Mouse (Mus musculus) bone marrow, adult 2 months (tissue): Measurements from ENCODE around the gene Meis2. TPM values are rescaled to one million over a fixed set of nuclear protein-coding genes. Genes with fewer than 3 reads are reported as not detected.

Experiments used
- H3K27ac ChIP-seq: fragments of 200-500 bp; 2 replicates; pipeline ENCODE4 v1.5.1; 2012; ENCODE audit warnings: low read depth, mild to moderate bottlenecking, control low read depth, inconsistent platforms, low read length; ENCODE audit not compliant: control insufficient read depth, poor library complexity, insufficient read depth
- H3K4me1 ChIP-seq: fragments of 200-500 bp; 2 replicates; pipeline ENCODE4 v1.6.1; 2011; ENCODE audit warnings: low read length; ENCODE audit not compliant: control insufficient read depth, insufficient read depth
- H3K4me3 ChIP-seq: fragments of 200-500 bp; replicated peaks from 2 replicates; pipeline ENCODE3; 2011; ENCODE audit warnings: mild to moderate bottlenecking, low read depth, low read length, control low read depth; ENCODE audit not compliant: control insufficient read depth
- CTCF ChIP-seq: fragments of 200-500 bp; IDR thresholded peaks from 2 replicates; pipeline ENCODE4 v1.5.1; 2011; ENCODE audit warnings: low read length, control low read depth; ENCODE audit not compliant: control insufficient read depth, insufficient read depth
- POLR2A ChIP-seq: fragments of 200-500 bp; IDR thresholded peaks from 2 replicates; pipeline ENCODE4 v1.6.1; 2011; ENCODE audit warnings: low read depth, mild to moderate bottlenecking, control low read depth, low read length, borderline replicate concordance; ENCODE audit not compliant: control insufficient read depth
- WGBS: fragments of 180-500 bp; shearing (Covaris S2); methylation state at CpG from one replicate; pipeline ENCODE4 v1.1.7; 2018; 5-methylcytosine and 5-hydroxymethylcytosine counted together
- polyA plus RNA-seq: library from polyadenylated mRNA; stranded (reverse); fragments of >200 nt; gene quantifications from 2 replicates; pipeline ENCODE4 v1.2.4, GENCODE M21; 2011; ENCODE audit warnings: low replicate concordance; ENCODE audit not compliant: missing spikeins, insufficient read depth, insufficient read length

The Meis2 gene
- polyA plus RNA-seq, 1 experiment = 7.9 TPM

GRCm38 (mm10) chr2:115853221-115853620 is 212.4 kb downstream of the Meis2 start:
- Histone ChIP-seq H3K27ac (no peak overlapping the region), H3K4me3 (no peak overlapping the region), H3K4me1 (no peaks in the 10 kb centered on the region)
- WGBS = 29% methylated on average over 4 of the region's 4 CpGs
- TF ChIP-seq POLR2A = no peak
- no peak for TF ChIP-seq CTCF

GRCm38 (mm10) chr2:115852615-115853014 is 213.0 kb downstream of the Meis2 start:
- no peak for TF ChIP-seq CTCF
- TF ChIP-seq POLR2A = no peak
- H3K27ac ChIP-seq = no peak overlapping the region
- 7% methylated on average over 22 of the region's 22 CpGs for WGBS

GRCm38 (mm10) chr2:115852109-115852508 is 213.5 kb downstream of the Meis2 start:
- Histone ChIP-seq H3K27ac (no peak overlapping the region), H3K4me3 (no peak overlapping the region), H3K4me1 (no peaks in the 10 kb centered on the region)
- WGBS = 39% methylated on average over 11 of the region's 11 CpGs
- no peak for TF ChIP-seq POLR2A
- TF ChIP-seq CTCF = no peak

More at GRCm38 (mm10) chr2:115852615-115853014, 213.0 kb downstream of the Meis2 start:
- Histone ChIP-seq H3K4me1 (no peaks in the 10 kb centered on the region), H3K4me3 (no peak overlapping the region)

DNA sequence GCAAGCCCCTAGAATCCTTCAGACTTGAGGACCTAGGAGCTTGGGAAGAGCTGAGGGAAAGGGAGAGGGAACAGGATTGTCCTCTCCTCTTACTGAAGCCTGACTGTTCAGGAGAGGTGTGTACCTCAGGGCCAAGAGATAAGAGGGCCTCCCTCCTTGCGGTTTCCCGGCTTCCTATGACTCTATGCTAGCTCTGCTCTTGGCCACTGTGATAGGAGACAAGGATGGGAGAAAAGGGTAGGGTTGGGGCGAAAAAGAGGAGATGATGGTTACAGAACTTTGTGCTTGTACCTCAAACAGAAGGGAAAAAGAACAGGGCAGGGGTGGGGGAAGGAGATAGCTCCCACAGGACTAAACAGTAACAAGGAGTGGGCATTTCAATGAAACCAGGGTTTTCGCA is 214.7 kb downstream of the Meis2 start:
- Histone ChIP-seq H3K4me3 (no peak overlapping the region), H3K4me1 (no peaks in the 10 kb centered on the region), H3K27ac (no peak overlapping the region)
- WGBS = 77% methylated on average over 4 of the region's 4 CpGs
- TF ChIP-seq CTCF (no peak), POLR2A (no peak)

DNA sequence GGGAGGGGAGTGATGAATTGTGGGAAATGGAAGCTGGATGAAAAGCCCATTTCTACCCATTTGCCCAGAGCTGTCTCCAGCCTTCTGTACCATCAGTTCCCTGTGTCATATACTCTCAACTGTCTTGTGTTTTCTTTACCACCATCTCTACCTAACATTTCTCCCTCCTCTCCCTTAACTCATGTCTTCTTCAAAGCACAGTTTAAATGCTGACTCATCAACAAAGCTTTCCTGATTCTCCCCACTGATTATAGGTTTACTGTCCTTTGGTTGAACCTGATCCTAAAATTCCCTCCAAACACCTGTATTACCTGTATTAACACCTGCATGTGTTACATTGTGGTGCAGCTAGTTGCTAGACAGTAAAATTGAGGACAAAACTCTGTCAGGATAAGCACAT is 222.8 kb downstream of the Meis2 start:
- TF ChIP-seq POLR2A (no peak), CTCF (no peak)
- Histone ChIP-seq H3K4me1 (no peaks in the 10 kb centered on the region), H3K27ac (no peak overlapping the region), H3K4me3 (no peak overlapping the region)

DNA sequence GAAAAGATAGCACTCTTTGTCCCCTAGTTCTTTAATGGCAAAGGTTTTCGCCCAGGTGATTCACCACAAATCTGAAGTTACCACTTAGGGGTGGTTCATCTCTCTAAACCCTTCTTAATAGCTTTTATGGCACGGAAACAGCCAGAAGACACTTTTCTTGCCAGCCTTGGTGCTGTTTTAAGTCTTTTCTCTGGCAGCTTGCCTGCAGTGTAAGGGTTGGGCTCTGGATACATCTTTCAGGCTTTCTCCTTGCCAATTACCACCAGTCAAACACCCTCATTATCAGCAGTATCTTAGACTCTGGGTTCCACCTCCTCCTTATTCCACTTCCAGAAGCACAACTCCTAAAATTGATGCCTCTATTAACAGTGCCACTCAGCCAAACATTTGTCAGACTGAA is 229.6 kb downstream of the Meis2 start:
- Histone ChIP-seq H3K27ac (no peak overlapping the region), H3K4me1 (no peaks in the 10 kb centered on the region), H3K4me3 (no peak overlapping the region)
- TF ChIP-seq CTCF (no peak), POLR2A (no peak)
- 78% methylated on average over 2 of the region's 2 CpGs for WGBS

DNA sequence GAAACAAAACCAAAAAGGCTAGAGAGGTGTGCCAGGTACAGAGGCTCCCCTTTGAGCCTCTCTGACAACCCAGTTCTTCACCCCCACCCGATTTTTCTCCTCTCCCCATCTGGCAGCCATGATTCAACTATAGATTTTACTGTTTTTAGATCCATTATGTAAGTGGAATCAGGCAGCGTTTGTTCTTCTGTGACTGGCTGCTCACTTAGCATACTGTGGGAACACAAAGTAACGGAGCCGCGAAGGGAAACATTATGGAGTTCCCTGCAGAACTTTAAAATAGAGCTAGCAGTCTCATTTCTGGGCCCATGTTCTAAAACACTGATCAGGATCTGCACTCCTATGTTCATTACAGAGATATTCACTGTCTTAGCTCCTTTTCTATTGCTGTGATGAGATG is 243.3 kb downstream of the Meis2 start:
- TF ChIP-seq CTCF (no peak), POLR2A (no peak)
- 87% methylated on average over 5 of the region's 5 CpGs for WGBS
- H3K27ac ChIP-seq = no peak overlapping the region
- H3K4me3 ChIP-seq = no peak overlapping the region
- H3K4me1 ChIP-seq = no peaks in the 10 kb centered on the region

- no peak overlapping the region for H3K27ac ChIP-seq
- H3K4me1 ChIP-seq = no peaks in the 10 kb centered on the region
- no peak for TF ChIP-seq CTCF
- no peak for TF ChIP-seq POLR2A
- no peak overlapping the region for H3K4me3 ChIP-seq
- 82% methylated on average over 6 of the region's 6 CpGs for WGBS
Measured at GRCm38 (mm10) chr2:115817959-115818358, 247.7 kb downstream of the Meis2 start.

DNA sequence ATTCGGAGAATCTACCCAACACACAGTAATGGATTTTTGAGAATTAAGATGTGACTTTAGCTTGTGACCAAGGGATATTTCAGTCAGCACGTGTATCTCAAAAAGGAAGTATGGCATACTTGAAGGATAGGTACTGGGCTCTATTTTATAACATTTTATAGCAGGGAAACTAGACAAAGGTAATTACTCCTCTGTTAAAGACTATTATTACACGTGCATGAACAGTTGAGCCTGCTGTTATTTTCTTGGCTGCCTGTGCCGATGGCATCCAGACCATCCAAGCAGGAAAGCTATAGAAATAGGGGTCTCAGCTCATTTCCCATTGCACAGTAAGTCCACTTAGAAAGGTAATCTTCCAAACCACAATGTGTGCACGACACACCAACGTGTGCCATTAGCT is 251.9 kb downstream of the Meis2 start:
- WGBS = 62% methylated on average over 6 of the region's 6 CpGs
- no peaks in the 10 kb centered on the region for H3K4me1 ChIP-seq
- TF ChIP-seq CTCF (no peak), POLR2A (no peak)

More for the DNA sequence above, 251.9 kb downstream of the Meis2 start:
- Histone ChIP-seq H3K27ac (no peak overlapping the region), H3K4me3 (no peak overlapping the region)
